Mouse (Mus musculus): ENCODE measurements around the gene Hnrnpdl. TPM values are rescaled to one million over a fixed set of nuclear protein-coding genes. Genes with fewer than 3 reads are reported as not detected.

The Hnrnpdl gene
- polyA plus RNA-seq, 1 experiment, result 257 TPM

GRCm38 (mm10) chr5:100020089-100020488 lies 19.4 kb downstream of the Hnrnpdl start:
- TF ChIP-seq CTCF (IDR thresholded peaks at IDR 0.05; ENCODE audit: borderline replicate concordance, insufficient read depth, low read depth, low read length), result no peak
- TF ChIP-seq POLR2A (IDR thresholded peaks at IDR 0.05; ENCODE audit: borderline replicate concordance, insufficient read depth, low read length), result no peak
- H3K4me1 ChIP-seq (ENCODE audit: control insufficient read depth, insufficient read depth, low read length), result peaks cover 6% of the 10 kb centered on the region
- H3K27ac ChIP-seq (ENCODE audit: insufficient read depth, low read length), result no peak overlapping the region
- DNase-seq, result no peak
- no peaks in the 10 kb centered on the region for H3K27me3 ChIP-seq (ENCODE audit: control insufficient read depth, insufficient read depth, low read length)
- no peak overlapping the region for H3K4me3 ChIP-seq (replicated peaks; ENCODE audit: insufficient read depth, low read depth, low read length)

- Histone ChIP-seq H3K27ac (ENCODE audit: insufficient read depth, low read length) (no peak overlapping the region), H3K27me3 (ENCODE audit: control insufficient read depth, insufficient read depth, low read length) (no peaks in the 10 kb centered on the region), H3K4me3 (replicated peaks; ENCODE audit: insufficient read depth, low read depth, low read length) (no peak overlapping the region), H3K4me1 (ENCODE audit: control insufficient read depth, insufficient read depth, low read length) (no peaks in the 10 kb centered on the region)
- TF ChIP-seq POLR2A (IDR thresholded peaks at IDR 0.05; ENCODE audit: borderline replicate concordance, insufficient read depth, low read length) (no peak), CTCF (IDR thresholded peaks at IDR 0.05; ENCODE audit: borderline replicate concordance, insufficient read depth, low read depth, low read length) (no peak)
- 92% methylated on average over 9 of the region's 9 CpGs for WGBS
- no peak for DNase-seq
These were observed 26.9 kb downstream of the Hnrnpdl start for GRCm38 (mm10) chr5:100012599-100012998.

- Histone ChIP-seq H3K27me3 (ENCODE audit: control insufficient read depth, insufficient read depth, low read length) (no peaks in the 10 kb centered on the region), H3K4me3 (replicated peaks; ENCODE audit: insufficient read depth, low read depth, low read length) (no peak overlapping the region), H3K27ac (ENCODE audit: insufficient read depth, low read length) (no peak overlapping the region), H3K4me1 (ENCODE audit: control insufficient read depth, insufficient read depth, low read length) (no peaks in the 10 kb centered on the region)
- WGBS, result 64% methylated on average over 3 of the region's 3 CpGs
- DNase-seq, result no peak
- TF ChIP-seq POLR2A (IDR thresholded peaks at IDR 0.05; ENCODE audit: borderline replicate concordance, insufficient read depth, low read length), result no peak
These were observed 31.0 kb downstream of the Hnrnpdl start for GRCm38 (mm10) chr5:100008485-100008884.

- H3K27me3 ChIP-seq (ENCODE audit: control insufficient read depth, insufficient read depth, low read length), result no peaks in the 10 kb centered on the region
- WGBS, result 82% methylated on average over 4 of the region's 4 CpGs
- TF ChIP-seq POLR2A (IDR thresholded peaks at IDR 0.05; ENCODE audit: borderline replicate concordance, insufficient read depth, low read length) (no peak), CTCF (IDR thresholded peaks at IDR 0.05; ENCODE audit: borderline replicate concordance, insufficient read depth, low read depth, low read length) (0 out of 2 replicates have a peak, but pooled peaks have one; percentile 5)
- DNase-seq, result no peak
- H3K4me3 ChIP-seq (replicated peaks; ENCODE audit: insufficient read depth, low read depth, low read length), result no peak overlapping the region
- no peak overlapping the region for H3K27ac ChIP-seq (ENCODE audit: insufficient read depth, low read length)
- H3K4me1 ChIP-seq (ENCODE audit: control insufficient read depth, insufficient read depth, low read length), result no peaks in the 10 kb centered on the region
These were observed 32.5 kb downstream of the Hnrnpdl start for GRCm38 (mm10) chr5:100007040-100007375.

GRCm38 (mm10) chr5:100006324-100007039 lies 33.0 kb downstream of the Hnrnpdl start:
- Histone ChIP-seq H3K4me1 (ENCODE audit: control insufficient read depth, insufficient read depth, low read length) (no peaks in the 10 kb centered on the region), H3K4me3 (replicated peaks; ENCODE audit: insufficient read depth, low read depth, low read length) (no peak overlapping the region), H3K27ac (ENCODE audit: insufficient read depth, low read length) (no peak overlapping the region), H3K27me3 (ENCODE audit: control insufficient read depth, insufficient read depth, low read length) (no peaks in the 10 kb centered on the region)
- no peak for DNase-seq
- TF ChIP-seq POLR2A (IDR thresholded peaks at IDR 0.05; ENCODE audit: borderline replicate concordance, insufficient read depth, low read length) (no peak), CTCF (IDR thresholded peaks at IDR 0.05; ENCODE audit: borderline replicate concordance, insufficient read depth, low read depth, low read length) (no peak)
- 91% methylated on average over 4 of the region's 4 CpGs for WGBS

- WGBS, result 65% methylated on average over 6 of the region's 6 CpGs
- Histone ChIP-seq H3K4me1 (ENCODE audit: control insufficient read depth, insufficient read depth, low read length) (no peaks in the 10 kb centered on the region), H3K4me3 (replicated peaks; ENCODE audit: insufficient read depth, low read depth, low read length) (no peak overlapping the region), H3K27ac (ENCODE audit: insufficient read depth, low read length) (no peak overlapping the region), H3K27me3 (ENCODE audit: control insufficient read depth, insufficient read depth, low read length) (no peaks in the 10 kb centered on the region)
- TF ChIP-seq POLR2A (IDR thresholded peaks at IDR 0.05; ENCODE audit: borderline replicate concordance, insufficient read depth, low read length), result no peak
- TF ChIP-seq CTCF (IDR thresholded peaks at IDR 0.05; ENCODE audit: borderline replicate concordance, insufficient read depth, low read depth, low read length), result no peak
- DNase-seq, result no peak
These were observed 33.6 kb downstream of the Hnrnpdl start for GRCm38 (mm10) chr5:100005896-100006295.

GRCm38 (mm10) chr5:100005431-100005830 lies 34.0 kb downstream of the Hnrnpdl start:
- H3K27me3 ChIP-seq (ENCODE audit: control insufficient read depth, insufficient read depth, low read length), result no peaks in the 10 kb centered on the region
- no peak overlapping the region for H3K27ac ChIP-seq (ENCODE audit: insufficient read depth, low read length)
- TF ChIP-seq CTCF (IDR thresholded peaks at IDR 0.05; ENCODE audit: borderline replicate concordance, insufficient read depth, low read depth, low read length), result no peak
- no peak for TF ChIP-seq POLR2A (IDR thresholded peaks at IDR 0.05; ENCODE audit: borderline replicate concordance, insufficient read depth, low read length)
- no peak for DNase-seq
- H3K4me3 ChIP-seq (replicated peaks; ENCODE audit: insufficient read depth, low read depth, low read length), result no peak overlapping the region
- WGBS, result 49% methylated on average over 3 of the region's 3 CpGs
- no peaks in the 10 kb centered on the region for H3K4me1 ChIP-seq (ENCODE audit: control insufficient read depth, insufficient read depth, low read length)

GRCm38 (mm10) chr5:100003895-100004294 lies 35.6 kb downstream of the Hnrnpdl start:
- no peaks in the 10 kb centered on the region for H3K27me3 ChIP-seq (ENCODE audit: control insufficient read depth, insufficient read depth, low read length)
- 72% methylated on average over 4 of the region's 4 CpGs for WGBS
- DNase-seq, result no peak
- no peak overlapping the region for H3K27ac ChIP-seq (ENCODE audit: insufficient read depth, low read length)
- H3K4me1 ChIP-seq (ENCODE audit: control insufficient read depth, insufficient read depth, low read length), result no peaks in the 10 kb centered on the region
- H3K4me3 ChIP-seq (replicated peaks; ENCODE audit: insufficient read depth, low read depth, low read length), result no peak overlapping the region
- TF ChIP-seq POLR2A (IDR thresholded peaks at IDR 0.05; ENCODE audit: borderline replicate concordance, insufficient read depth, low read length) (no peak), CTCF (IDR thresholded peaks at IDR 0.05; ENCODE audit: borderline replicate concordance, insufficient read depth, low read depth, low read length) (no peak)
